Mouse (Mus musculus) forebrain, postnatal 0 days (tissue): ENCODE measurements around the gene Prmt8. TPM values are rescaled to one million over a fixed set of nuclear protein-coding genes. Genes with fewer than 3 reads are reported as not detected.

Experiments
- ATAC-seq: fragments of 200-750 bp; cut with Nextera tagmentation; 2 replicates; pipeline ENCODE4 v1.8.0; 2017; ENCODE audit warnings: mild to moderate bottlenecking, moderate library complexity
- DNase-seq: peaks from one replicate; pipeline ENCODE4 v3.0.0-alpha.2; 2015
- H3K27ac ChIP-seq: fragments of 300-500 bp; sonication (generic); 2 replicates; pipeline ENCODE4 v1.5.1; 2014; ENCODE audit warnings: low read depth, mild to moderate bottlenecking, antibody characterized with exemption, low read length, moderate library complexity, mixed read lengths
- H3K27me3 ChIP-seq: fragments of 300-500 bp; sonication (generic); 2 replicates; pipeline ENCODE4 v1.6.1; 2014; ENCODE audit warnings: mild to moderate bottlenecking, low read length, mixed read lengths; ENCODE audit not compliant: insufficient read depth
- H3K36me3 ChIP-seq: fragments of 300-500 bp; sonication (generic); 2 replicates; pipeline ENCODE4 v1.6.1; 2014; ENCODE audit warnings: mild to moderate bottlenecking, moderate library complexity; ENCODE audit not compliant: insufficient read depth
- H3K4me1 ChIP-seq: fragments of 300-500 bp; sonication (generic); 2 replicates; pipeline ENCODE4 v1.6.1; 2014; ENCODE audit warnings: antibody characterized with exemption; ENCODE audit not compliant: insufficient read depth
- H3K4me2 ChIP-seq: fragments of 300-500 bp; sonication (generic); 2 replicates; pipeline ENCODE4 v1.6.1; 2014; ENCODE audit warnings: low read depth, mild to moderate bottlenecking, moderate library complexity
- H3K4me3 ChIP-seq: fragments of 300-500 bp; sonication (generic); 2 replicates; pipeline ENCODE4 v1.5.1; 2014; ENCODE audit warnings: low read depth, low read length, mixed read lengths
- H3K9ac ChIP-seq: fragments of 300-500 bp; sonication (generic); 2 replicates; pipeline ENCODE4 v1.6.1; 2014; ENCODE audit warnings: mild to moderate bottlenecking
- H3K9me3 ChIP-seq: fragments of 300-500 bp; sonication (generic); 2 replicates; pipeline ENCODE4 v1.6.1; 2016; ENCODE audit warnings: low read length
- CTCF ChIP-seq: sonication (generic); IDR thresholded peaks from 2 replicates; pipeline ENCODE4 v1.5.1; 2016; ENCODE audit warnings: antibody characterized with exemption, control low read depth, low read depth
- WGBS: fragments of 180-500 bp; shearing (Covaris S2); extraction: QIAGEN DNeasy Blood & Tissue Kit; methylation state at CpG from one replicate; pipeline ENCODE4 v1.1.7; 2014; 5-methylcytosine and 5-hydroxymethylcytosine counted together
- polyA plus RNA-seq: library from polyadenylated mRNA; unstranded; fragments of >200 nt; fragmentation: Nextera tagmentation; extraction: Ambion mirVana; gene quantifications from 2 replicates; pipeline ENCODE4 v1.2.1, GENCODE M21; 2015
- total RNA-seq: library from RNA; depleted of rRNA; stranded (reverse); fragments of >200 nt; gene quantifications from 2 replicates; pipeline ENCODE4 v1.2.3, GENCODE M21; 2014

The Prmt8 gene
- total and polyA plus RNA-seq, 2 experiments from 2014 or later, result 29.9 to 36.4 TPM

DNA sequence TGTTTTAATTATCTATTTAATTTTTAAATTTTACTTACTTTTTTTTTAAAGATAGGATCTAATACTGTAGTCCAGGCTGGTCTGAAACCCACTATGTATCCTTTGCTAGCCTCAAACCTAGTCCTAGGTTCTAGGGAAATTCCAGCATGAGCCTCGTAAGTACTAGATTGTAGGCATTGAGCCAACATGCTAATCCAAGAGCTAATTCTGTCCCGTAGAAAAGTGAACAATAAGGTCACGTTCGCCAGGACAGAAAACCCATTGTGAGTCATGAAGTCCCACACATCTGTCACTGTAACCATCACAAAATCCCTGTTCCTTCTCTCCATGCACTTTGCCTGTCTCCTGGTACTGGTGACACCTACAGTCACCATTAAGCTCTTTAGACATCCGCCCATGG, 53.8 kb downstream of the Prmt8 start:
- Histone ChIP-seq H3K9me3 (no peaks in the 10 kb centered on the region), H3K27ac (no peak overlapping the region), H3K4me1 (no peaks in the 10 kb centered on the region), H3K4me3 (no peak overlapping the region), H3K4me2 (no peak overlapping the region), H3K36me3 (no peaks in the 10 kb centered on the region), H3K27me3 (no peaks in the 10 kb centered on the region), H3K9ac (no peak overlapping the region)
- WGBS, result 46% methylated on average over 5 of the region's 5 CpGs
- TF ChIP-seq CTCF, result no peak
- ATAC-seq (no peak), DNase-seq (no peak)

DNA sequence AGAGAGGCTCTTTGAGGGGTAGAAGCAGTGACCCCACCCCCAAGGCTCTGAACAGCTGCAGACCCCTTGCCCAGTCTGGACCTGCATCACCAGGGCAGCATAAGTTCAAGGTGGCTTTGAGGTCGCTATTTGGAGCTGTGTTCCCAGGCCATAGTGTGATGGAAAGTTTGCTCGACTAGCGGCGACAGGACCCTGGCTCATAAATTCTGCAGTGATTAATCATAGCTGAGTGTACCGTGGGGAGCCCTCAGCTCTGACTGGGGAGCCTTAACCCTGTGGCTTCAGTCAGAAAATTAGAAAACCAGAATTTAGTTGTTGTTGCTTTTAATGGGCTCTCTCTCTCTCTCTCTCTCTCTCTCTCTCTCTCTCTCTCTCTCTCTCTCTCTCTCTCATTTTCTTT, 54.4 kb downstream of the Prmt8 start:
- no peak for DNase-seq
- H3K27ac ChIP-seq, result no peak overlapping the region
- H3K36me3 ChIP-seq, result peaks cover 4% of the 10 kb centered on the region; the same call in 1 of the 2 replicates
- no peak overlapping the region for H3K4me2 ChIP-seq
- no peak overlapping the region for H3K4me3 ChIP-seq
- no peak for ATAC-seq
- no peaks in the 10 kb centered on the region for H3K27me3 ChIP-seq
- no peaks in the 10 kb centered on the region for H3K9me3 ChIP-seq
- H3K9ac ChIP-seq, result no peak overlapping the region
- 83% methylated on average over 5 of the region's 5 CpGs for WGBS
- no peaks in the 10 kb centered on the region for H3K4me1 ChIP-seq
- TF ChIP-seq CTCF, result no peak

DNA sequence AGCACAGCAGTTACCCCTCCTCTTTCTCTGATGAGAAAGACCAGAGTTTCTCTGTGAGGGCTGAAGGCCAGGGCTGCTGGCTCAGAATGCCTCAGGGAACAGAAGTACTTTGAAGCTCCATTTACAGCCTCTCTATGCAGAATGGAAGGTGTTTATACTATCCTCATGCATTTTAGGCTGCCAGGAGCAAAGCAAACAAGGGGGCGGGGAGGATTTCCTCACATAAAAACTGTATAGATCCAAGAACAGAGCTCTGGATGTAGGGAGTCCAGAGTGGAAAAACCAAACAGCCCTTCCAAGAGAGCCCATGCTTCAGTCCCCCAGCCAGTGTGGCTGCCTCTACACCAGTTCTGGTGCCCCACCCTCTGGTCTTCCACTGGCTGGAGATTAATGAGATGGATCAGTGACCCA, 61.0 kb downstream of the Prmt8 start:
- peaks cover 5% of the 10 kb centered on the region; the same call in 1 of the 2 replicates for H3K36me3 ChIP-seq
- H3K9me3 ChIP-seq, result no peaks in the 10 kb centered on the region
- TF ChIP-seq CTCF, result no peak
- no peak overlapping the region for H3K4me2 ChIP-seq
- peaks cover 7% of the 10 kb centered on the region; the same call in 1 of the 2 replicates for H3K4me1 ChIP-seq
- no peaks in the 10 kb centered on the region for H3K27me3 ChIP-seq
- H3K4me3 ChIP-seq, result no peak overlapping the region
- no peak overlapping the region for H3K9ac ChIP-seq
- ATAC-seq (0 out of 2 replicates have a peak, but pooled peaks have one; percentile 10), DNase-seq (no peak)
- no peak overlapping the region for H3K27ac ChIP-seq
- 45% methylated on average over 1 of the region's 1 CpGs for WGBS

DNA sequence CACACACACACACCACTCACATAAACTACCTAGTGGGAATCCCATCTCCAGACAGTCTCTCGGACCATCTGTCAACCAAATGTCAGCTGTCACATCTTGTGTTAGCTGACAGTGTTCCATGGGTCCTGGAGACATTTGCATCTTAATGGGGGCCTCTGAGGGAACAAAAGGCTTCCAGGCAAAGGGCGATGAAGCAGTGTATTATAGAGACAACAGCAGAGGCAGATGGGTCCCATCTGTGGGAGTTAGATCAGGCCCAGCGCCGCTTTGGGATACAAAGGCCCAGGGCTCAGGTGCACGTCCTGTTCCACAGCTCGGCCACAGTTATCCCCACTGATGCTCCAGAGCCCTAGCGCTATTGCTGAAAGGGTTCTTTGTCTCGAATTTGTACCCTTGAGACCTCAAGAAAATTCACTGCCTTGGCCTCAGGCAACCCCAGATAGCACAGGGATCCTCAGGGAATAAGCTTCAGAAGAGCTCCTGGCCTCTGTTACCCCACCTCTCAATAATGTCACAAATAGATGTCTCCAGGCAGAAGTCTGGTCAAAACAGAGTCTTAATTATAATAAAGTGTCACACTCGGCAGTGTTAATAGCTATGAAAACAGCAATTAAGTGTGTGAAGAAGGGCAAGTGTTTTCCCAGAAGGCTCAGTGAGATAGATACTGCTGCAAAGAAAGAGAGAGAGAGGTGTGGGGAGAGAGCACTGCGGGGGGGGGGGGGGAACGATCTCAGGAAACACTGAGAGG, 68.1 kb downstream of the Prmt8 start:
- H3K4me2 ChIP-seq, result no peak overlapping the region
- no peaks in the 10 kb centered on the region for H3K4me1 ChIP-seq
- WGBS, result 7% methylated on average over 9 of the region's 11 CpGs
- no peaks in the 10 kb centered on the region for H3K27me3 ChIP-seq
- no peak overlapping the region for H3K9ac ChIP-seq
- peak; percentile 77 for DNase-seq
- peaks cover 22% of the 10 kb centered on the region for H3K36me3 ChIP-seq
- ATAC-seq, result peak; percentile 86
- no peak overlapping the region for H3K4me3 ChIP-seq
- H3K9me3 ChIP-seq, result no peaks in the 10 kb centered on the region
- TF ChIP-seq CTCF, result no peak
- peak overlapping the region; percentile 76 for H3K27ac ChIP-seq

DNA sequence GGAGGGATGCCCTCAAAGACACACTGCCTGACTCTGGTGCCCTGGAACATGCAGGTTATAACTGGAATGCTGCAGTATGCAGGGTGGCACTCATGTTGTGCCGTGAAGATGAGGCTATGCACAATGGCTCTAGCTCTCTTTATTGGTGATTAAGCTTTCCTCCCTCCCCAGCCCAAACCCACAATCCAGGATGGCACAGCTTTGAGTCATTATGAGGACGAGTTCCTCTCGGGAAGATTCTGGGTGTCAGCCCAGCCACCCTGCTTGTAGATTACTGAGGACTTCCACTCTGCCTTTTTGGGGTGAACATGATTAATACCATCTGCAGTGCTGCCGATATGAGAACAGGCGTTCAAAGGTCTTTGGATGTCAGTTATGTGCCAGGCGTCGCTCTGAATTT, 75.6 kb downstream of the Prmt8 start:
- ATAC-seq, result no peak
- WGBS, result 85% methylated on average over 7 of the region's 7 CpGs
- DNase-seq, result no peak

DNA sequence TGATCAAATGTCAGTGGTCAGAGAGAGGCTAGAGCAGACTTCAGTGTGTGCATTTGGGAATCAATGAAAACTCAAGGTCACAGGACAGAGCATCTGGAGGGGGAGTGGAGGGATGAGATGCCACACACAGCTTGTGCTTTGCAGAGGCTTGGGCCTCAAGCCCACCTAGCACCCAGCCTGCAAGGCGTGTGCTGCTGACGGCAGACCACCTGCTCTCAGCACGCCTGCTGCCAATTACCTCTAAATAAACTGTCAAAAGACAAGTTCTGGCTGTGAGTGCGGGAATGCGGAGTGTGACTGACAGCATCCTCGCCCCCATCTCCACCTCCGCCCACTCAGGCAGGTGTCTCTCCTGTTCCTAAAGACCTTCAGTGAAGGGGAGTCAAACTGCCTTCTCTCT, 77.0 kb downstream of the Prmt8 start:
- Histone ChIP-seq H3K9ac (no peak overlapping the region), H3K27ac (no peak overlapping the region), H3K36me3 (peaks cover 27% of the 10 kb centered on the region), H3K4me3 (no peak overlapping the region), H3K4me1 (no peaks in the 10 kb centered on the region), H3K27me3 (no peaks in the 10 kb centered on the region), H3K4me2 (no peak overlapping the region), H3K9me3 (no peaks in the 10 kb centered on the region)
- DNase-seq (peak; percentile 34), ATAC-seq (peak; percentile 62; the same call in 1 of the 2 replicates)
- WGBS, result 30% methylated on average over 7 of the region's 7 CpGs
- no peak for TF ChIP-seq CTCF

More for the DNA sequence above, 75.6 kb downstream of the Prmt8 start:
- H3K27me3 ChIP-seq, result no peaks in the 10 kb centered on the region
- H3K4me3 ChIP-seq, result no peak overlapping the region
- H3K4me1 ChIP-seq, result no peaks in the 10 kb centered on the region
- peaks cover 38% of the 10 kb centered on the region for H3K36me3 ChIP-seq
- H3K9me3 ChIP-seq, result no peaks in the 10 kb centered on the region
- H3K4me2 ChIP-seq, result no peak overlapping the region
- H3K27ac ChIP-seq, result no peak overlapping the region
- TF ChIP-seq CTCF, result no peak
- no peak overlapping the region for H3K9ac ChIP-seq

DNA sequence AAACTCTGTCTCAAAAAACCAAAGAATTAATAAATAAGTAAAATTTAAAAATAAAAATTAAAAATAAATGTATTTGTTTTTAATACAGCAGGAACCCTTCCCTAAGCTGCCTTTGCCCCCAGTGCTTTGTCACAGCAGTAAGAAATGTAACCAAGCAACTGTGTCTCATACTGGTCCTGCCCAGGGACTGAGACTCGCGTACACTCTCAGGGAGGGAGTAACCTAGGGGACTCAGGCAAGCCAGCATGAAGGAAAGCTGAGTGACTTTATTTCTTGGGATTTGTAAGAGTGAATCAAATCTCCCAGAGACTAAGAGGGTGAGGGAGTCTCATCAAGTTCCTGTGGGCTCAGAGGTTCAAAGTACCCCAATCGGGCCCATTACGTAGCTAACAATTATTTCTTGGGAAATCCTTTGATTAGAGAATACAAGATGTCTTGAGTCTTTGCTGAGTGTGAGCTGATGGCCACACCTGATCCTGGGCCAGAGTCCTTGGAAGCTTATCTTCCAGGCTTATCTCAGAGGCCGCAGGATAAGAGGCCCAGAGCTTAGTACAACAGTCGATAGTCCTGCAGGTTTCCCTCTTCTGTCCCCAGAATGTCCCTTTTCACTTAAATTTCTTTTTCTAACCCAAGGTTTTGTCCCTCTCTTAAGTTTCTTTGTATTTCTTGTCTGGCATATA, 82.0 kb downstream of the Prmt8 start:
- no peak overlapping the region for H3K4me2 ChIP-seq
- no peak for TF ChIP-seq CTCF
- no peaks in the 10 kb centered on the region for H3K27me3 ChIP-seq
- 90% methylated on average over 6 of the region's 6 CpGs for WGBS
- peaks cover 7% of the 10 kb centered on the region; the same call in 1 of the 2 replicates for H3K4me1 ChIP-seq
- DNase-seq (no peak), ATAC-seq (no peak)
- H3K4me3 ChIP-seq, result no peak overlapping the region
- 0 out of 2 replicates have a peak, but pooled peaks cover 6% of the 10 kb centered on the region for H3K36me3 ChIP-seq
- H3K9ac ChIP-seq, result no peak overlapping the region
- H3K9me3 ChIP-seq, result no peaks in the 10 kb centered on the region
- no peak overlapping the region for H3K27ac ChIP-seq
